Mouse (Mus musculus): ENCODE results near the gene Bak1. TPM values are rescaled to one million over a fixed set of nuclear protein-coding genes. Genes with fewer than 3 reads are reported as not detected.
A peak's percentile ranks its signal among the peaks of the same experiment; 100 is the strongest.

Gene Bak1
- polyA plus RNA-seq, 1 experiment = 113 TPM

- H3K79me2 ChIP-seq (ENCODE audit: control insufficient read depth, insufficient read depth) = peaks cover 4% of the 10 kb centered on the region
- H3ac ChIP-seq (ENCODE audit: control insufficient read depth, insufficient read length) = no peak overlapping the region
- no peaks in the 10 kb centered on the region for H3K36me3 ChIP-seq (ENCODE audit: control insufficient read depth, insufficient read depth)
- peak overlapping the region; percentile 45 for H3K4me2 ChIP-seq (ENCODE audit: low read depth)
- TF ChIP-seq MAX (IDR thresholded peaks at IDR 0.05; ENCODE audit: low read depth) (no peak), SRF (IDR thresholded peaks at IDR 0.05; ENCODE audit: control insufficient read depth, insufficient read length, low read depth) (no peak), USF1 (IDR thresholded peaks at IDR 0.05; ENCODE audit: low read depth) (no peak), TCF12 (IDR thresholded peaks at IDR 0.05; ENCODE audit: insufficient read depth, poor library complexity, severe bottlenecking) (no peak), TCF3 (IDR thresholded peaks at IDR 0.05; ENCODE audit: insufficient read length, low read depth) (no peak), CEBPB (IDR thresholded peaks at IDR 0.05; ENCODE audit: insufficient read depth, poor library complexity, severe bottlenecking) (no peak), POLR2AphosphoS2 (IDR thresholded peaks at IDR 0.05; ENCODE audit: insufficient read length, low read depth) (no peak), REST (IDR thresholded peaks at IDR 0.05; ENCODE audit: insufficient read depth, insufficient read length) (no peak), MYOD1 (IDR thresholded peaks at IDR 0.05; ENCODE audit: control insufficient read depth in 1 of 3, insufficient read length in 2 of 3, low read depth in 2 of 3) (no peak), POLR2A (IDR thresholded peaks at IDR 0.05; ENCODE audit: insufficient read length, low read depth) (no peak), MYOG (IDR thresholded peaks at IDR 0.05; ENCODE audit: control insufficient read depth in 1 of 3, insufficient read depth in 1 of 3, insufficient read length in 2 of 3, low read depth in 2 of 3) (no peak)
- no peaks in the 10 kb centered on the region for H3K27me3 ChIP-seq (ENCODE audit: control insufficient read depth, insufficient read depth, insufficient read length)
- no peak overlapping the region for H3K4me3 ChIP-seq
These were observed 4.1 kb upstream of the Bak1 start for GRCm38 (mm10) chr17:27032869-27033268.

- peaks cover 10% of the 10 kb centered on the region for H3K79me2 ChIP-seq (ENCODE audit: control insufficient read depth, insufficient read depth)
- no peak overlapping the region for H3K4me3 ChIP-seq
- H3K4me2 ChIP-seq (ENCODE audit: low read depth) = peak overlapping the region; percentile 45
- TF ChIP-seq SRF (IDR thresholded peaks at IDR 0.05; ENCODE audit: control insufficient read depth, insufficient read length, low read depth) (no peak), CEBPB (IDR thresholded peaks at IDR 0.05; ENCODE audit: insufficient read depth, poor library complexity, severe bottlenecking) (no peak), USF1 (IDR thresholded peaks at IDR 0.05; ENCODE audit: low read depth) (no peak), MYOD1 (IDR thresholded peaks at IDR 0.05; ENCODE audit: control insufficient read depth in 1 of 3, insufficient read length in 2 of 3, low read depth in 2 of 3) (no peak), E2F4 (IDR thresholded peaks at IDR 0.05; ENCODE audit: insufficient read depth) (no peak), POLR2AphosphoS2 (IDR thresholded peaks at IDR 0.05; ENCODE audit: insufficient read length, low read depth) (no peak), MYOG (IDR thresholded peaks at IDR 0.05; ENCODE audit: control insufficient read depth in 1 of 3, insufficient read depth in 1 of 3, insufficient read length in 2 of 3, low read depth in 2 of 3) (no peak), POLR2A (IDR thresholded peaks at IDR 0.05; ENCODE audit: insufficient read length, low read depth) (no peak), MAX (IDR thresholded peaks at IDR 0.05; ENCODE audit: low read depth) (no peak), TCF12 (IDR thresholded peaks at IDR 0.05; ENCODE audit: insufficient read depth, poor library complexity, severe bottlenecking) (no peak), TCF3 (IDR thresholded peaks at IDR 0.05; ENCODE audit: insufficient read length, low read depth) (no peak), REST (IDR thresholded peaks at IDR 0.05; ENCODE audit: insufficient read depth, insufficient read length) (no peak)
- H3K36me3 ChIP-seq (ENCODE audit: control insufficient read depth, insufficient read depth) = no peaks in the 10 kb centered on the region
- H3K27me3 ChIP-seq (ENCODE audit: control insufficient read depth, insufficient read depth, insufficient read length) = no peaks in the 10 kb centered on the region
- H3ac ChIP-seq (ENCODE audit: control insufficient read depth, insufficient read length) = no peak overlapping the region
These were observed 3.5 kb upstream of the Bak1 start for GRCm38 (mm10) chr17:27032328-27032727.

- Histone ChIP-seq H3K4me3 (no peak overlapping the region), H3K79me2 (ENCODE audit: control insufficient read depth, insufficient read depth) (peaks cover 19% of the 10 kb centered on the region)
- TF ChIP-seq POLR2A (IDR thresholded peaks at IDR 0.05; ENCODE audit: insufficient read length, low read depth) (no peak), E2F4 (IDR thresholded peaks at IDR 0.05; ENCODE audit: insufficient read depth) (no peak), SRF (IDR thresholded peaks at IDR 0.05; ENCODE audit: control insufficient read depth, insufficient read length, low read depth) (no peak), USF1 (IDR thresholded peaks at IDR 0.05; ENCODE audit: low read depth) (no peak), MYOG (IDR thresholded peaks at IDR 0.05; ENCODE audit: control insufficient read depth in 1 of 3, insufficient read depth in 1 of 3, insufficient read length in 2 of 3, low read depth in 2 of 3) (no peak), MYOD1 (IDR thresholded peaks at IDR 0.05; ENCODE audit: control insufficient read depth in 1 of 3, insufficient read length in 2 of 3, low read depth in 2 of 3) (no peak), TCF3 (IDR thresholded peaks at IDR 0.05; ENCODE audit: insufficient read length, low read depth) (no peak), CEBPB (IDR thresholded peaks at IDR 0.05; ENCODE audit: insufficient read depth, poor library complexity, severe bottlenecking) (no peak), POLR2AphosphoS2 (IDR thresholded peaks at IDR 0.05; ENCODE audit: insufficient read length, low read depth) (no peak), REST (IDR thresholded peaks at IDR 0.05; ENCODE audit: insufficient read depth, insufficient read length) (no peak), MAX (IDR thresholded peaks at IDR 0.05; ENCODE audit: low read depth) (no peak), TCF12 (IDR thresholded peaks at IDR 0.05; ENCODE audit: insufficient read depth, poor library complexity, severe bottlenecking) (no peak)
These were observed 2.1 kb upstream of the Bak1 start for GRCm38 (mm10) chr17:27030896-27031295.

GRCm38 (mm10) chr17:27029431-27029830 lies 622 bp upstream of the Bak1 start:
- Histone ChIP-seq H3K79me2 (ENCODE audit: control insufficient read depth, insufficient read depth) (peaks cover 19% of the 10 kb centered on the region), H3K4me3 (no peak overlapping the region), H3K36me3 (ENCODE audit: control insufficient read depth, insufficient read depth) (peaks cover 4% of the 10 kb centered on the region), H3ac (ENCODE audit: control insufficient read depth, insufficient read length) (no peak overlapping the region), H3K4me2 (ENCODE audit: low read depth) (no peak overlapping the region), H3K27me3 (ENCODE audit: control insufficient read depth, insufficient read depth, insufficient read length) (no peaks in the 10 kb centered on the region)
- no peak for TF ChIP-seq USF1 (IDR thresholded peaks at IDR 0.05; ENCODE audit: low read depth)
- TF ChIP-seq CEBPB (IDR thresholded peaks at IDR 0.05; ENCODE audit: insufficient read depth, poor library complexity, severe bottlenecking) = no peak
- TF ChIP-seq MAX (IDR thresholded peaks at IDR 0.05; ENCODE audit: low read depth) = no peak

More at GRCm38 (mm10) chr17:27030896-27031295, 2.1 kb upstream of the Bak1 start:
- H3K4me2 ChIP-seq (ENCODE audit: low read depth) = no peak overlapping the region
- H3K27me3 ChIP-seq (ENCODE audit: control insufficient read depth, insufficient read depth, insufficient read length) = no peaks in the 10 kb centered on the region
- no peaks in the 10 kb centered on the region for H3K36me3 ChIP-seq (ENCODE audit: control insufficient read depth, insufficient read depth)
- no peak overlapping the region for H3ac ChIP-seq (ENCODE audit: control insufficient read depth, insufficient read length)

- TF ChIP-seq POLR2AphosphoS2 (IDR thresholded peaks at IDR 0.05; ENCODE audit: insufficient read length, low read depth) (peak; percentile 74), E2F4 (IDR thresholded peaks at IDR 0.05; ENCODE audit: insufficient read depth) (no peak), TCF3 (IDR thresholded peaks at IDR 0.05; ENCODE audit: insufficient read length, low read depth) (no peak), POLR2A (IDR thresholded peaks at IDR 0.05; ENCODE audit: insufficient read length, low read depth) (peak; percentile 77), MAX (IDR thresholded peaks at IDR 0.05; ENCODE audit: low read depth) (no peak), CEBPB (IDR thresholded peaks at IDR 0.05; ENCODE audit: insufficient read depth, poor library complexity, severe bottlenecking) (no peak), MYOG (IDR thresholded peaks at IDR 0.05; ENCODE audit: control insufficient read depth in 1 of 3, insufficient read depth in 1 of 3, insufficient read length in 2 of 3, low read depth in 2 of 3) (no peak), USF1 (IDR thresholded peaks at IDR 0.05; ENCODE audit: low read depth) (no peak)
- no peaks in the 10 kb centered on the region for H3K27me3 ChIP-seq (ENCODE audit: control insufficient read depth, insufficient read depth, insufficient read length)
- peaks cover 19% of the 10 kb centered on the region for H3K79me2 ChIP-seq (ENCODE audit: control insufficient read depth, insufficient read depth)
- peaks cover 6% of the 10 kb centered on the region for H3K36me3 ChIP-seq (ENCODE audit: control insufficient read depth, insufficient read depth)
- H3K4me2 ChIP-seq (ENCODE audit: low read depth) = peak overlapping the region; percentile 85
- peak overlapping the region; percentile 63 for H3ac ChIP-seq (ENCODE audit: control insufficient read depth, insufficient read length)
- H3K4me3 ChIP-seq = peak overlapping the region; percentile 98
These were observed 469 bp downstream of the Bak1 start for GRCm38 (mm10) chr17:27028284-27028795.

Data from myocyte (in vitro differentiated cells).